ENCODE assay signal across 7 mouse cellular contexts in genomic region chr11:32454800-32455506, GRCm38 (mm10). TPM values are rescaled to one million over a fixed set of nuclear protein-coding genes. Genes with fewer than 3 reads are reported as not detected.
DNase-seq lines count a peak whose midpoint lies in the region; ATAC-seq and TF ChIP-seq lines count a peak whose summit lies in the region.

Gene Ubtd2, plus strand, starts transcription at chr11:32455370.

- peak within 1 kb of the TSS; percentile 88 for H3K4me3 ChIP-seq in embryonic facial prominence, embryonic 12.5 days
- peak within 1 kb of the TSS; percentile 93 for H3K4me3 ChIP-seq in kidney, adult 2 months (ENCODE audit: insufficient read depth, low read depth, low read length)
- H3K4me3 ChIP-seq in limb, embryonic 12.5 days (replicated peaks), result peak within 1 kb of the TSS; percentile 88
- peak within 1 kb of the TSS; percentile 89 for H3K4me3 ChIP-seq in midbrain, embryonic 15.5 days
- H3K4me3 ChIP-seq in spleen, adult 2 months (ENCODE audit: extremely low read depth, insufficient read depth, insufficient read length), result peak within 1 kb of the TSS; percentile 86

- peak; percentile 99 for DNase-seq in adrenal gland, postnatal 25 days
- DNase-seq in heart, adult 18-20 months, result peak; percentile 98 to 99
- peak; percentile 98 for DNase-seq in kidney, adult 2 months
- peak; percentile 77 to 96 for DNase-seq in spleen, adult 2 months (ENCODE audit: low read depth in 1 of 2, low spot score in 2 of 2)

- TF ChIP-seq POLR2A in kidney, adult 2 months (IDR thresholded peaks at IDR 0.05; ENCODE audit: low read depth, low read length), result no peak
- TF ChIP-seq POLR2A in spleen, adult 2 months (IDR thresholded peaks at IDR 0.05; ENCODE audit: low read depth, low read length), result no peak

- TF ChIP-seq CTCF in kidney, adult 2 months (conservative IDR thresholded peaks at IDR 0.05; ENCODE audit: insufficient read depth, insufficient read length, low read depth, low read length), result no peak
- TF ChIP-seq CTCF in spleen, adult 2 months (IDR thresholded peaks at IDR 0.05; ENCODE audit: extremely low read depth, insufficient read depth, insufficient read length, insufficient replicate concordance), result no peak

- H3K27me3 ChIP-seq in embryonic facial prominence, embryonic 12.5 days, result no peaks in the 10 kb centered on the region
- no peaks in the 10 kb centered on the region for H3K27me3 ChIP-seq in kidney, adult 2 months (replicated peaks; ENCODE audit: control insufficient read depth, insufficient read depth, low read length)
- H3K27me3 ChIP-seq in limb, embryonic 12.5 days, result no peaks in the 10 kb centered on the region
- H3K27me3 ChIP-seq in midbrain, embryonic 15.5 days (replicated peaks), result no peaks in the 10 kb centered on the region
- H3K27me3 ChIP-seq in spleen, adult 2 months (ENCODE audit: control insufficient read depth, insufficient read depth, low read length), result peaks cover 6% of the 10 kb centered on the region; the same call in 1 of the 2 replicates

- WGBS in embryonic facial prominence, embryonic 12.5 days, result under 1% methylated on average over 71 of the region's 86 CpGs
- WGBS in kidney, adult 2 months, result under 1% methylated on average over 74 of the region's 86 CpGs
- under 1% methylated on average over 76 of the region's 86 CpGs for WGBS in limb, embryonic 12.5 days
- under 1% methylated on average over 56 of the region's 86 CpGs for WGBS in midbrain, embryonic 15.5 days
- WGBS in spleen, adult 2 months, result 1% methylated on average over 79 of the region's 86 CpGs

- peaks cover 11% of the 10 kb centered on the region; the same call in 1 of the 2 replicates for H3K4me1 ChIP-seq in embryonic facial prominence, embryonic 12.5 days
- peaks cover 5% of the 10 kb centered on the region; the same call in 1 of the 2 replicates for H3K4me1 ChIP-seq in kidney, adult 2 months (ENCODE audit: control insufficient read depth, insufficient read depth, low read length)
- peaks cover 18% of the 10 kb centered on the region for H3K4me1 ChIP-seq in limb, embryonic 12.5 days (replicated peaks)
- peaks cover 22% of the 10 kb centered on the region for H3K4me1 ChIP-seq in midbrain, embryonic 15.5 days
- H3K4me1 ChIP-seq in spleen, adult 2 months (ENCODE audit: control insufficient read depth, insufficient read depth, insufficient read length), result no peaks in the 10 kb centered on the region; the same call in 1 of the 2 replicates

- peak within 1 kb of the TSS; percentile 98 for H3K27ac ChIP-seq in embryonic facial prominence, embryonic 12.5 days
- H3K27ac ChIP-seq in kidney, adult 2 months (ENCODE audit: insufficient read depth, low read depth, low read length), result peak within 1 kb of the TSS; percentile 57; the same call in 1 of the 2 replicates
- peak within 1 kb of the TSS; percentile 98 for H3K27ac ChIP-seq in limb, embryonic 12.5 days
- peak within 1 kb of the TSS; percentile 98 for H3K27ac ChIP-seq in midbrain, embryonic 15.5 days
- H3K27ac ChIP-seq in spleen, adult 2 months (ENCODE audit: insufficient read depth, low read length), result peak within 1 kb of the TSS; percentile 75

- peak within 1 kb of the TSS; percentile 85 for H3K4me2 ChIP-seq in embryonic facial prominence, embryonic 12.5 days (replicated peaks)
- peak within 1 kb of the TSS; percentile 84 for H3K4me2 ChIP-seq in limb, embryonic 12.5 days
- H3K4me2 ChIP-seq in midbrain, embryonic 15.5 days, result peak within 1 kb of the TSS; percentile 67

- H3K36me3 ChIP-seq in embryonic facial prominence, embryonic 12.5 days, result no peaks in the 10 kb centered on the region
- H3K36me3 ChIP-seq in kidney, adult 2 months (ENCODE audit: control insufficient read depth, insufficient read depth, low read length), result no peaks in the 10 kb centered on the region; the same call in 1 of the 2 replicates
- no peaks in the 10 kb centered on the region for H3K36me3 ChIP-seq in limb, embryonic 12.5 days
- H3K36me3 ChIP-seq in midbrain, embryonic 15.5 days (replicated peaks), result no peaks in the 10 kb centered on the region
- H3K36me3 ChIP-seq in spleen, adult 2 months (ENCODE audit: control insufficient read depth, insufficient read depth, low read length), result no peaks in the 10 kb centered on the region

- peak; percentile 97 for ATAC-seq in embryonic facial prominence, embryonic 12.5 days (ENCODE audit: insufficient number of reproducible peaks, insufficient read depth, low FRiP score, low TSS enrichment)
- ATAC-seq in limb, embryonic 12.5 days (ENCODE audit: insufficient number of reproducible peaks, insufficient read depth, low FRiP score, low TSS enrichment, low read depth), result peak; percentile 97
- ATAC-seq in midbrain, embryonic 15.5 days (replicated peaks), result peak; percentile 99

- no peaks in the 10 kb centered on the region for H3K9me3 ChIP-seq in embryonic facial prominence, embryonic 12.5 days
- H3K9me3 ChIP-seq in limb, embryonic 12.5 days, result no peaks in the 10 kb centered on the region
- no peaks in the 10 kb centered on the region for H3K9me3 ChIP-seq in midbrain, embryonic 15.5 days

- H3K9ac ChIP-seq in embryonic facial prominence, embryonic 12.5 days, result peak within 1 kb of the TSS; percentile 93
- H3K9ac ChIP-seq in limb, embryonic 12.5 days (replicated peaks), result peak within 1 kb of the TSS; percentile 95
- H3K9ac ChIP-seq in midbrain, embryonic 15.5 days, result peak within 1 kb of the TSS; percentile 99

RNA-seq across cellular contexts. Expression of gene Ubtd2, which starts in this region (rescaled TPM):
- total RNA-seq in adrenal gland, postnatal 25 days (2021), result 15.3 and 16.2 TPM in 2 replicates
- 93.7 and 96.7 TPM in 2 replicates for polyA plus RNA-seq in embryonic facial prominence, embryonic 12.5 days (2016; fragmentation: Nextera tagmentation; extraction: Ambion mirVana)
- total RNA-seq in heart, adult 18-20 months (2021), result 1 to 10 TPM; 3.4 to 4.2 TPM
- polyA plus RNA-seq in kidney, adult 2 months (2012; rRNA removed), result 4.6 and 5.4 TPM in 2 replicates
- polyA plus RNA-seq in limb, embryonic 12.5 days (2016; fragmentation: Nextera tagmentation; extraction: Ambion mirVana), result 88.8 and 94.4 TPM in 2 replicates
- 48.7 and 49.4 TPM in 2 replicates for polyA plus RNA-seq in midbrain, embryonic 15.5 days (2015; fragmentation: Nextera tagmentation; extraction: Ambion mirVana)
- polyA plus RNA-seq in spleen, adult 2 months (2012; rRNA removed), result 2.4 and 3.1 TPM in 2 replicates

Comparison
In these comparisons a context has a peak if more than half of its experiments do, and no peak if none do; other contexts are left out.
1. Peak in every context shown above with its lines: DNase-seq, ATAC-seq, H3K4me3 ChIP-seq and H3K27ac ChIP-seq.